Mouse (Mus musculus): ENCODE measurements around the gene Cmtm7. TPM values are rescaled to one million over a fixed set of nuclear protein-coding genes. Genes with fewer than 3 reads are reported as not detected.

Cmtm7 gene
- polyA plus RNA-seq, 1 experiment, result 95.8 TPM

DNA sequence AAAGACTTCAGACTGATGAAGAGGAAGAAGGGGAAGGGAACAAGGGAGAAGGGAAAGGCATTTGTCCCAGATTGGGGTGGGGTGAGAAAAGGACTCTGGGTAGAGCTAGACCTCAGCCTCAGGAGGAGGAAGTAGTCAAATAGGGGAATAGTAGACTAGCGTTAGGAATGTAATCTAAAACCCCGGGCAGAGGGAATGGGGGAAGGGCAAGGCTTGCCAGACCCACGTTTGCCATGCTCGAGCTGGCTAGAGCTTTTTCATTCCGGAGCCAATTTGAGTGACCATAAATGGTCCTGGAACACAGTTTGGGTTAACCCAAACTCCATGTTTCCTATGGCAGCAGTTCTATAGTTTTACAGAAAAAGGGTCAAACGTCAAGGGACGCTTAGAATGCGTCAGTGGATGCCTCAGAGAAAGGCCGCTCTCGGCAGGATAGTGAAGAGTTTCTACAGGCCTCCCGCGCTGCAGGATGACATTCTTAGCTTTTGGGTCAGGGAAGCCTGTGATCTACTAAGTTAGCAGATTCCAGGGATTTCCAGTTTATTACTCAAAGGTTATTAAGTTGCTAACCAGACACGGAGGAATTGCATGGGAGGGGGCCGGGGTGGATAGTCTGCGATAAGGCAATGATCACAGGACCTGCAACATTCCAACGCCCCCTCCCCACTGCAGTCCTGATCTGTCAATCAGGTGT lies 3.9 kb upstream of the Cmtm7 start:
- H3K27ac ChIP-seq (ENCODE audit: insufficient read depth, low read length), result peak overlapping the region; percentile 77
- TF ChIP-seq CTCF (IDR thresholded peaks at IDR 0.05; ENCODE audit: borderline replicate concordance, insufficient read depth, low read length) (no peak), POLR2A (IDR thresholded peaks at IDR 0.05; ENCODE audit: low read depth, low read length) (0 out of 2 replicates have a peak, but pooled peaks have one; percentile 8)
- H3K4me1 ChIP-seq (ENCODE audit: control insufficient read depth, insufficient read depth, low read length), result peaks cover 6% of the 10 kb centered on the region
- H3K4me3 ChIP-seq (ENCODE audit: insufficient read depth, low read length), result no peak overlapping the region

- Histone ChIP-seq H3K4me3 (ENCODE audit: insufficient read depth, low read length) (peak overlapping the region; percentile 80), H3K27ac (ENCODE audit: insufficient read depth, low read length) (peak overlapping the region; percentile 74), H3K4me1 (ENCODE audit: control insufficient read depth, insufficient read depth, low read length) (peaks cover 6% of the 10 kb centered on the region)
- TF ChIP-seq CTCF (IDR thresholded peaks at IDR 0.05; ENCODE audit: borderline replicate concordance, insufficient read depth, low read length), result no peak
- no peak for TF ChIP-seq POLR2A (IDR thresholded peaks at IDR 0.05; ENCODE audit: low read depth, low read length)
Observed at GRCm38 (mm10) chr9:114780746-114781525, 720 bp downstream of the Cmtm7 start.

DNA sequence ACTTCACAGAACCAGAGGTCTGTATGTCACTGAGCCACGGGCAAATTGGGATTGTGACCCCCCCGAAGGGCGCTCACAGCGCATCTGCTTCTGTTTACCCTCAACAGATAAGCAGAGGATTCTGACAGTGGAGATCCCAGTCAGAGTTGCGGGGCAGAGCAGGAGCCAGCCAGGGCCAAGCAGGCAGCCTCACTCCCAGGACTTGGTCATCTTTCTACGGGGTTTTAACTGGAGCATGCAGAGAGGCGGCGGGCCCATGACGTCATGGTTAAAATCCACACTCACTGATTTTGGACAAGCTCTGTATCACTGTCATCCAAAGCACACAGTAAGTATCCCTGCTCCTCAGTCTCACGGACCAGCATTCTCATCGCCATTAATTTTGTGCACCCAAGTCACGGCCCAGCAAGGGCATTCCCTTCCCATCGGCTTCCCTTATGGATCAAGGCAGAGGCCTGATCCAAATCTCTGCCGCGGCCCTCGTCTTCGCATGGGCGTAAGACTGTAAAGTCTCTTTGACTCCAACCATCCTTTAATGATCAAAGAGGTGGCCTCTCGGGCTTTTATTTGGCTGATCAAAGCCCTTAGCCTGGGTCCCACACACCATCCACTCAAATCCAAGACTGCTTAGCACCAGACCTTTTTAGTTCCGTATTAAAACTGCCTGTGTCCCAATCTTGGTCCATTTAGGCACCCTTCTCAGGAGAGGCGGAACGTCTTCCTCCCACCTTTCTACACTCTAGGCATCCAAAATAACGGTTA lies 1.5 kb downstream of the Cmtm7 start:
- Histone ChIP-seq H3K4me3 (ENCODE audit: insufficient read depth, low read length) (peak overlapping the region; percentile 80), H3K4me1 (ENCODE audit: control insufficient read depth, insufficient read depth, low read length) (peaks cover 3% of the 10 kb centered on the region), H3K27ac (ENCODE audit: insufficient read depth, low read length) (peak overlapping the region; percentile 3)
- TF ChIP-seq CTCF (IDR thresholded peaks at IDR 0.05; ENCODE audit: borderline replicate concordance, insufficient read depth, low read length) (no peak), POLR2A (IDR thresholded peaks at IDR 0.05; ENCODE audit: low read depth, low read length) (peak; percentile 45)

DNA sequence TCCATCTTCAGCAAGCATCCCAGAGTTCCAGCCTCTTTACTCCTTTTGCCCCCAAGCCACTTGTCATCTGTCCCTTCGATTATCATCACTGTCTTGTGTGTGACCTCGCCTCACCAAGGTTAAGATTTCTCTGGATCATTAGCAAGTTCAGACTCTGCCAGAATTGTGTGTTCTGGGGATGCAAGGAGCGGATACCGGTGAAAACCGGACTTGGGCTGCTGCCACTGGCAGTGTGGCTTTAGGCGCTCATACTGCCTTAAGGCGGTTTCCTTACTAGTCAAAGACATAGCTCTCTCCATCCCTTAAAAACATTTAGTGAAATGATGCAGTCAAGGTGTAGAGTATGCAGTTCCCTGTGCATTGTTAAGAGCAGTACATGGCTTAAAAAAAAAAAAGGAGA lies 2.8 kb downstream of the Cmtm7 start:
- Histone ChIP-seq H3K27ac (ENCODE audit: insufficient read depth, low read length) (no peak overlapping the region), H3K4me3 (ENCODE audit: insufficient read depth, low read length) (no peak overlapping the region), H3K4me1 (ENCODE audit: control insufficient read depth, insufficient read depth, low read length) (no peaks in the 10 kb centered on the region)
- no peak for TF ChIP-seq POLR2A (IDR thresholded peaks at IDR 0.05; ENCODE audit: low read depth, low read length)
- no peak for TF ChIP-seq CTCF (IDR thresholded peaks at IDR 0.05; ENCODE audit: borderline replicate concordance, insufficient read depth, low read length)

DNA sequence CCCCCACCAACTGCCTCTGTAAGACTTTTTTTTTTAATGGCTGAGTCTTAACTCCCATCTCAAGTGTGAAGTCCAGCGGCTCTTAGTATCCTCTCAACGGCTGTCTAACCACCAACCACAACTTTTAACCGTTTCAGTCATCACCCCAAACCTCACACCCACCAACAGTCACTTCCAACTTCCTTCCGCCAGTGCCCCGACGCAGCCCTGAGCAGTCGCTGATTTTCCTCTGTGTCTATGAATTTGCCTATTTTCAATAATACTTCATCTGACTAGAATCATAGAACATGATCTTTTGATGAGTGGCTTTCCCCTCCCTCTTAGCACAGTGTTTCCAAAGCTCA lies 3.6 kb downstream of the Cmtm7 start:
- TF ChIP-seq POLR2A (IDR thresholded peaks at IDR 0.05; ENCODE audit: low read depth, low read length) (no peak), CTCF (IDR thresholded peaks at IDR 0.05; ENCODE audit: borderline replicate concordance, insufficient read depth, low read length) (no peak)
- Histone ChIP-seq H3K4me3 (ENCODE audit: insufficient read depth, low read length) (no peak overlapping the region), H3K27ac (ENCODE audit: insufficient read depth, low read length) (no peak overlapping the region), H3K4me1 (ENCODE audit: control insufficient read depth, insufficient read depth, low read length) (no peaks in the 10 kb centered on the region)

DNA sequence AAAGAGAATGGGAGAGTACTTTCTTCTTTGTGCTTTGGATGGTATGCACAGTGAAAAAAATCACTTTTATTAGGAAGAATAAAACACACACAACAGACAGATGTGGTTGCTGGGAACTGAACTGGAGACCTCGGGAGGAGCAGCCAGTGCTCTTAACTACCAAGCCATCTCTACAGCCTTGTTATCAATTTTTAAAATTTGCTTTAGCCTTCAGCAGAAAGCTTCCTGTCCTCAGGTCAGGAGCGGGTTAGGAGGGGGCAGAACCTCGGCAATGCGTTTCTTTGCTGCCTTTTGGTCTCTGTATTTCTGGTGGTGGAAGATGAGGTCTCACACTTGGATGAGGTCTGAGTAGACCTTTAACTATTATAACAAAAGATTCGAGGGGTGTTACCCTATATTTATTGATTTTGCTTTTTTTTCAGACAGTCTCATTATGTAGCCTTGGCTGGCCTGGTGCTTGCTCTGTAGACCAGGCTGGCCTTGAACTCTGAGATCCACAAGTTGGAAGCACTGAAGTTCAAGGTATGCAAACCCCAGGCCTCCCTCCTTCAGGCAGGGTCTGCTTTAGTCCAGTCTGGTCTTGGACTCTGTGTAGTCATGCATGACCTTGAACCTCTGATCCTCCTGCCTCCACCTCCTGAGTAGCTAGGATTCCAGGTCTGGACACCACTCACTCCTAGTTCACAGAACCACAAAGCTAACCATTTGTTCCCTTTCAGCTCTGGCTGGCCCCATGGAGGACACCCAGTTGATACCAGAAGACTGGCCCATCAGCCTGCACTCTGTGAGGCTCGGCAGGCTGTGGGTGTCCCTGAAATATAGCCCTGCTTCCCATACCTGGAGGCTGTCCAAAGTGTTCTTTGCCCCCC lies 4.2 kb downstream of the Cmtm7 start:
- Histone ChIP-seq H3K4me1 (ENCODE audit: control insufficient read depth, insufficient read depth, low read length) (no peaks in the 10 kb centered on the region), H3K4me3 (ENCODE audit: insufficient read depth, low read length) (no peak overlapping the region), H3K27ac (ENCODE audit: insufficient read depth, low read length) (no peak overlapping the region)
- no peak for TF ChIP-seq CTCF (IDR thresholded peaks at IDR 0.05; ENCODE audit: borderline replicate concordance, insufficient read depth, low read length)
- TF ChIP-seq POLR2A (IDR thresholded peaks at IDR 0.05; ENCODE audit: low read depth, low read length), result no peak

DNA sequence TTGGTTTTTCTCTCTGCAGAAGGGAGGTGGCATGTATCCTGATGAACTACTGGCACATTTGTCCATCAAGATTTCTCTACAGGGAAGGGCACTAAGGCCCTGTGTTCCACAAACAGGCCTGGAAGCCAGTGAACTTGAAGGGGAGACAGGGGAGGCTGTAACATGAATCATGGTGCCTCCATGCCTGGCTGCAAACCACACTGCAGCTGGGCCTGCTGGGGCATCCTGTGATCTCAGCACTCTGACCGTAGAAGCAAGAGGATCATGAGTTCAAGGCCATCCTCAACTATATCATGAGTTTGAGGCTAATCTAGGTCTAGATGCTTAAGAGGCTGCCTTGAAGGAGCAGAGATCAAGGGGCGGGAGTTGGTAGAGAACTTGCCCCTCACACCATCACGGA lies 5.3 kb downstream of the Cmtm7 start:
- Histone ChIP-seq H3K4me1 (ENCODE audit: control insufficient read depth, insufficient read depth, low read length) (no peaks in the 10 kb centered on the region), H3K27ac (ENCODE audit: insufficient read depth, low read length) (no peak overlapping the region), H3K4me3 (ENCODE audit: insufficient read depth, low read length) (no peak overlapping the region)
- TF ChIP-seq CTCF (IDR thresholded peaks at IDR 0.05; ENCODE audit: borderline replicate concordance, insufficient read depth, low read length), result no peak
- TF ChIP-seq POLR2A (IDR thresholded peaks at IDR 0.05; ENCODE audit: low read depth, low read length), result no peak

GRCm38 (mm10) chr9:114775272-114775671 lies 6.4 kb downstream of the Cmtm7 start:
- TF ChIP-seq POLR2A (IDR thresholded peaks at IDR 0.05; ENCODE audit: low read depth, low read length) (no peak), CTCF (IDR thresholded peaks at IDR 0.05; ENCODE audit: borderline replicate concordance, insufficient read depth, low read length) (no peak)
- H3K4me3 ChIP-seq (ENCODE audit: insufficient read depth, low read length), result no peak overlapping the region
- H3K27ac ChIP-seq (ENCODE audit: insufficient read depth, low read length), result no peak overlapping the region
- H3K4me1 ChIP-seq (ENCODE audit: control insufficient read depth, insufficient read depth, low read length), result no peaks in the 10 kb centered on the region

DNA sequence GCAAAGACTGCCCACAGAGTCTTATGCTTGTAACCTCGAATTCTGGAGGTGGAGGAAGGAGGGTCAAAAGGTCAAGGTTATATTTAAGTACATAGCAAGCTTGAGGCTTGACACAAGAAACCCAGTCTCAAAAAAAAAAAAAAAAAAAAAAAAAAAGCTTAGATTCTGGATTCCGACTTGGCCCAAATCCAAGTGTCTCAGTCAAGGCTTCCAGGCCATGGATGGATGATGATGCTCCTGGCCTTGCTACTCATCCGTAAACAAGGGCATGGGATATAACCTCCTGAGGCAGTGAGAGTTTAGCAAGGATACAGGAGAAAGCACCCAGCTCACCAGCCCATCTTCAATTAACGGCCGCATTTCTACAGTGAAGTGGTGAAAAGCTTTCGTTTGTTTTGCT lies 7.0 kb downstream of the Cmtm7 start:
- Histone ChIP-seq H3K27ac (ENCODE audit: insufficient read depth, low read length) (no peak overlapping the region), H3K4me3 (ENCODE audit: insufficient read depth, low read length) (no peak overlapping the region), H3K4me1 (ENCODE audit: control insufficient read depth, insufficient read depth, low read length) (no peaks in the 10 kb centered on the region)
- TF ChIP-seq POLR2A (IDR thresholded peaks at IDR 0.05; ENCODE audit: low read depth, low read length) (no peak), CTCF (IDR thresholded peaks at IDR 0.05; ENCODE audit: borderline replicate concordance, insufficient read depth, low read length) (no peak)
